Mouse (Mus musculus): ENCODE measurements at regions not wholly inside any gene's neighbourhood (a gene's known extent, or its start where the extent isn't known, plus 50 kb on each side); places are given as distances from the start of the nearest gene placed in this dataset.

DNA sequence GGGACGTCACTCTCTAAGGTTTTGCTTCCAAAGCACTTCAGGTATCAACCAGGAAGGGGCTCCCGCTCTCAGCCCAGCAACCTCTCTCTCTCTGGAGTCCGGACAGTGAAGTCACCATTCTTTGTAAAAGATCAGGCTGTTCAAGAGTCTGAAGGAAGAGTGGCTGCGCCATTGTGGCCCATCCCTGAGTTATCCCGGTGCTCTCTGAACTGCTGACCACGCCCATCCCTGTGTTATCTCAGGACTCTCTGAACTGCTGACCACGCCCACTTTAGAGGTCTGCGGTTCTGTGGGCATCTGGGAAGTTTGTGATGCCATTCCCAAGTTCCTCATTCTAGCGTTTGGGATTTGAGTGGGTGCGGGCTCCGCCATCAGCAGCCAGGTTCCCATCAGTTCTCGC is 239.1 kb upstream of the Nfe2l3 start:
- Histone ChIP-seq H3K27me3 (ENCODE audit: control insufficient read depth, insufficient read depth, low read length) (no peaks in the 10 kb centered on the region), H3K4me1 (ENCODE audit: control insufficient read depth, insufficient read depth, low read length) (peaks cover 7% of the 10 kb centered on the region), H3K4me3 (ENCODE audit: control insufficient read depth, low read depth, low read length) (0 out of 2 replicates have a peak overlapping the region, but pooled peaks have one; percentile 7)

DNA sequence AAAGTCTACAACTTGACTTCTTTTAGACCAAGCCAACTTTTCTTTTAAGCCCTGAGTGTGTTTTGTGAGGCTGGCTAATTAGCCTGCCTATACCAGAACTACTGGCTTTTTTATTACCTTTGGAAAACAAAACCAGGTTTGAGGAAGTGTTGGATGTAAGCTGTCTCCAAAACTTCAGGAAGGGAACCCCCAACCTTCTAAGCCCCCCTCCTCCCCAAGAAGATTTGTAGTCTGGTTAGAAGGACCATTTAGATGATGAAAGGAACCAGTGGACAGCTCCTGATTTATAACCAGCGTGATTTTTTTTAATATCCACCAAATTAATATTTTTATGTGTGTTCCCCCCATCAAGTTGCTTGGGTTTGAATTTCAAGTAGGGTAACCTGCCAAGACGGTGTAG is 236.1 kb upstream of the Nfe2l3 start:
- Histone ChIP-seq H3K27me3 (ENCODE audit: control insufficient read depth, insufficient read depth, low read length) (no peaks in the 10 kb centered on the region), H3K36me3 (ENCODE audit: control insufficient read depth, insufficient read depth, low read length) (no peaks in the 10 kb centered on the region), H3K4me3 (ENCODE audit: control insufficient read depth, low read depth, low read length) (no peak overlapping the region), H3K4me1 (ENCODE audit: control insufficient read depth, insufficient read depth, low read length) (peaks cover 7% of the 10 kb centered on the region), H3K27ac (ENCODE audit: control insufficient read depth, insufficient read depth, low read depth, low read length) (no peak overlapping the region)
- TF ChIP-seq POLR2A (IDR thresholded peaks at IDR 0.05; ENCODE audit: control insufficient read depth, low read depth, low read length) (no peak), CTCF (IDR thresholded peaks at IDR 0.05; ENCODE audit: control insufficient read depth, insufficient read depth, insufficient replicate concordance, low read depth, low read length) (no peak)

More for the DNA sequence above, 239.1 kb upstream of the Nfe2l3 start:
- H3K27ac ChIP-seq (ENCODE audit: control insufficient read depth, insufficient read depth, low read depth, low read length), result no peak overlapping the region
- no peaks in the 10 kb centered on the region for H3K36me3 ChIP-seq (ENCODE audit: control insufficient read depth, insufficient read depth, low read length)
- no peak for TF ChIP-seq POLR2A (IDR thresholded peaks at IDR 0.05; ENCODE audit: control insufficient read depth, low read depth, low read length)
- no peak for TF ChIP-seq CTCF (IDR thresholded peaks at IDR 0.05; ENCODE audit: control insufficient read depth, insufficient read depth, insufficient replicate concordance, low read depth, low read length)

GRCm38 (mm10) chr6:51197000-51197774 is 235.3 kb upstream of the Nfe2l3 start:
- Histone ChIP-seq H3K27me3 (ENCODE audit: control insufficient read depth, insufficient read depth, low read length) (no peaks in the 10 kb centered on the region), H3K4me3 (ENCODE audit: control insufficient read depth, low read depth, low read length) (no peak overlapping the region)

DNA sequence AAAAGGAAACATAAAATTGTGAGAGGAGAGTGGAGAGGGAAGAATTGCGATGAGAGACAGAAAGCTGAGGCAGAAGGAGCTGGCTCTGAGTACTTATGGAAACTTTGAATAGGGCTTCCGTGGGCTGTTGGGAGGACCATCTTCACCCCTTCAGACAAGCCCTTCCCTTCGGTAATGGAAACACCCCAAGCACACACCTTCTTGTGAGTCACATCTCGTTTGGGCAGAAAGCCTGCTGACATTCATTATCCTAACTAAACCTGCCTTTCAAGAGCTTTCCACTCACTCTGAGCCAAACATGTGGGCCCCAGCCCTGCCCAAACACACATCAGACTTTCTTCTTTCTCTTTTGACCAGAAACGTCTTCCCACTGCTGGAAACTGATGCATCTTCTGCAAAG is 232.3 kb upstream of the Nfe2l3 start:
- TF ChIP-seq POLR2A (IDR thresholded peaks at IDR 0.05; ENCODE audit: control insufficient read depth, low read depth, low read length), result no peak
- no peak for TF ChIP-seq CTCF (IDR thresholded peaks at IDR 0.05; ENCODE audit: control insufficient read depth, insufficient read depth, insufficient replicate concordance, low read depth, low read length)
- no peak overlapping the region for H3K27ac ChIP-seq (ENCODE audit: control insufficient read depth, insufficient read depth, low read depth, low read length)

More at GRCm38 (mm10) chr6:51197000-51197774, 235.3 kb upstream of the Nfe2l3 start:
- Histone ChIP-seq H3K36me3 (ENCODE audit: control insufficient read depth, insufficient read depth, low read length) (no peaks in the 10 kb centered on the region), H3K27ac (ENCODE audit: control insufficient read depth, insufficient read depth, low read depth, low read length) (no peak overlapping the region), H3K4me1 (ENCODE audit: control insufficient read depth, insufficient read depth, low read length) (peaks cover 7% of the 10 kb centered on the region)
- no peak for TF ChIP-seq POLR2A (IDR thresholded peaks at IDR 0.05; ENCODE audit: control insufficient read depth, low read depth, low read length)
- no peak for TF ChIP-seq CTCF (IDR thresholded peaks at IDR 0.05; ENCODE audit: control insufficient read depth, insufficient read depth, insufficient replicate concordance, low read depth, low read length)

GRCm38 (mm10) chr6:51200837-51201236 is 231.6 kb upstream of the Nfe2l3 start:
- H3K36me3 ChIP-seq (ENCODE audit: control insufficient read depth, insufficient read depth, low read length), result no peaks in the 10 kb centered on the region
- no peak for TF ChIP-seq POLR2A (IDR thresholded peaks at IDR 0.05; ENCODE audit: control insufficient read depth, low read depth, low read length)
- TF ChIP-seq CTCF (IDR thresholded peaks at IDR 0.05; ENCODE audit: control insufficient read depth, insufficient read depth, insufficient replicate concordance, low read depth, low read length), result no peak
- no peak overlapping the region for H3K4me3 ChIP-seq (ENCODE audit: control insufficient read depth, low read depth, low read length)
- H3K4me1 ChIP-seq (ENCODE audit: control insufficient read depth, insufficient read depth, low read length), result no peaks in the 10 kb centered on the region
- no peaks in the 10 kb centered on the region for H3K27me3 ChIP-seq (ENCODE audit: control insufficient read depth, insufficient read depth, low read length)
- H3K27ac ChIP-seq (ENCODE audit: control insufficient read depth, insufficient read depth, low read depth, low read length), result no peak overlapping the region

More for the DNA sequence above, 232.3 kb upstream of the Nfe2l3 start:
- Histone ChIP-seq H3K36me3 (ENCODE audit: control insufficient read depth, insufficient read depth, low read length) (no peaks in the 10 kb centered on the region), H3K4me3 (ENCODE audit: control insufficient read depth, low read depth, low read length) (no peak overlapping the region), H3K27me3 (ENCODE audit: control insufficient read depth, insufficient read depth, low read length) (no peaks in the 10 kb centered on the region), H3K4me1 (ENCODE audit: control insufficient read depth, insufficient read depth, low read length) (no peaks in the 10 kb centered on the region)

- H3K4me1 ChIP-seq (ENCODE audit: control insufficient read depth, insufficient read depth, low read length), result peaks cover 3% of the 10 kb centered on the region
- H3K4me3 ChIP-seq (ENCODE audit: control insufficient read depth, low read depth, low read length), result no peak overlapping the region
- 0 out of 2 replicates have a peak, but pooled peaks cover 3% of the 10 kb centered on the region for H3K27me3 ChIP-seq (ENCODE audit: control insufficient read depth, insufficient read depth, low read length)
- TF ChIP-seq POLR2A (IDR thresholded peaks at IDR 0.05; ENCODE audit: control insufficient read depth, low read depth, low read length) (no peak), CTCF (IDR thresholded peaks at IDR 0.05; ENCODE audit: control insufficient read depth, insufficient read depth, insufficient replicate concordance, low read depth, low read length) (no peak)
- no peak overlapping the region for H3K27ac ChIP-seq (ENCODE audit: control insufficient read depth, insufficient read depth, low read depth, low read length)
- no peaks in the 10 kb centered on the region for H3K36me3 ChIP-seq (ENCODE audit: control insufficient read depth, insufficient read depth, low read length)
Observed at GRCm38 (mm10) chr6:51204306-51204705, 228.2 kb upstream of the Nfe2l3 start.

- Histone ChIP-seq H3K4me1 (ENCODE audit: control insufficient read depth, insufficient read depth, low read length) (peaks cover 3% of the 10 kb centered on the region), H3K36me3 (ENCODE audit: control insufficient read depth, insufficient read depth, low read length) (no peaks in the 10 kb centered on the region), H3K4me3 (ENCODE audit: control insufficient read depth, low read depth, low read length) (no peak overlapping the region), H3K27me3 (ENCODE audit: control insufficient read depth, insufficient read depth, low read length) (0 out of 2 replicates have a peak, but pooled peaks cover 3% of the 10 kb centered on the region), H3K27ac (ENCODE audit: control insufficient read depth, insufficient read depth, low read depth, low read length) (no peak overlapping the region)
- TF ChIP-seq POLR2A (IDR thresholded peaks at IDR 0.05; ENCODE audit: control insufficient read depth, low read depth, low read length) (no peak), CTCF (IDR thresholded peaks at IDR 0.05; ENCODE audit: control insufficient read depth, insufficient read depth, insufficient replicate concordance, low read depth, low read length) (no peak)
Observed at GRCm38 (mm10) chr6:51205411-51205810, 227.1 kb upstream of the Nfe2l3 start.
